ENCODE assay signal across 9 mouse cellular contexts in genomic region chr8:81996823-81997222, GRCm38 (mm10).
DNase-seq lines count a peak whose midpoint lies in the region; ATAC-seq lines count a peak whose summit lies in the region.
"Had no signal": no experiment of that assay in that cellular context is flagged by ENCODE, and none has a peak within 500 bp of the region (broad histone marks: within the 10 kb centered on the region; RNA-seq: fewer than 3 reads in every experiment).

No protein-coding gene starts in this region.

- H3K27me3 ChIP-seq in forebrain, embryonic 16.5 days (replicated peaks; ENCODE audit: control insufficient read depth, insufficient read depth, low read length): no peaks in the 10 kb centered on the region
- H3K27me3 ChIP-seq: embryonic facial prominence, embryonic 12.5 days had no signal

- H3K9me3 ChIP-seq in forebrain, embryonic 16.5 days (ENCODE audit: control insufficient read depth, low read length): no peaks in the 10 kb centered on the region
- H3K9me3 ChIP-seq: embryonic facial prominence, embryonic 12.5 days had no signal

- H3K4me2 ChIP-seq in forebrain, embryonic 16.5 days (ENCODE audit: low read length): no peak overlapping the region
- H3K4me2 ChIP-seq: embryonic facial prominence, embryonic 12.5 days had no signal

- peak; percentile 52; the same call in 1 of the 2 replicates for ATAC-seq in cerebellum, adult (ENCODE audit: insufficient number of reproducible peaks, low FRiP score, low TSS enrichment)
- peak; percentile 63 for ATAC-seq in forebrain, embryonic 16.5 days
- ATAC-seq in activated CD4-positive, CD25-positive, alpha-beta regulatory T cell, adult 4 months: no peak

- H3K36me3 ChIP-seq in forebrain, embryonic 16.5 days (ENCODE audit: control insufficient read depth, insufficient read depth): no peaks in the 10 kb centered on the region
- H3K36me3 ChIP-seq: embryonic facial prominence, embryonic 12.5 days had no signal

- peaks cover 4% of the 10 kb centered on the region; the same call in 1 of the 2 replicates for H3K4me1 ChIP-seq in forebrain, embryonic 16.5 days (replicated peaks; ENCODE audit: control insufficient read depth, insufficient read depth, low read length)
- H3K4me1 ChIP-seq: embryonic facial prominence, embryonic 12.5 days had no signal

- H3K4me3 ChIP-seq in forebrain, embryonic 16.5 days (replicated peaks; ENCODE audit: low read length): no peak overlapping the region
- H3K4me3 ChIP-seq: embryonic facial prominence, embryonic 12.5 days had no signal

- intact Hi-C loops in left cerebral cortex, postnatal 4 days (cut with DNase I): no loop called here
- intact Hi-C loops in left cerebral cortex, postnatal 14 days (cut with DNase I): no loop called here

- H3K27ac ChIP-seq in forebrain, embryonic 16.5 days (ENCODE audit: low read length): no peak overlapping the region
- H3K27ac ChIP-seq: embryonic facial prominence, embryonic 12.5 days had no signal

- H3K9ac ChIP-seq in forebrain, embryonic 16.5 days (replicated peaks; ENCODE audit: low read depth, low read length): no peak overlapping the region
- H3K9ac ChIP-seq: embryonic facial prominence, embryonic 12.5 days had no signal

- DNase-seq in cerebellum, adult 11-12 months: no peak
- DNase-seq in left cerebral cortex, adult 11 months (ENCODE audit: low spot score): peak; percentile 21
- DNase-seq in left cerebral cortex, postnatal 4 days: no peak
- peak; percentile 21 to 34 for DNase-seq in left cerebral cortex, postnatal 14 days (ENCODE audit: low spot score in 2 of 2)
- no peak for DNase-seq in liver

- WGBS in forebrain, embryonic 16.5 days: 63% methylated on average over 1 of the region's 1 CpGs

Comparison
In these comparisons a context has a peak if more than half of its experiments do, and no peak if none do; other contexts are left out.
1. DNase-seq: peak in left cerebral cortex, adult 11 months (single experiment) and left cerebral cortex, postnatal 14 days (2 of 2); none in cerebellum, adult 11-12 months (single experiment), left cerebral cortex, postnatal 4 days (single experiment) and liver (single experiment).